Mouse (Mus musculus) G1E-ER4 (cell line): ENCODE measurements around the gene Il22ra2. TPM values are rescaled to one million over a fixed set of nuclear protein-coding genes. Genes with fewer than 3 reads are reported as not detected.

Experiments used
- GATA1 ChIP-seq: IDR thresholded peaks from one replicate; pipeline ENCODE4 v1.8.0; 2012; ENCODE audit warnings: low read length, inconsistent platforms
- polyA plus RNA-seq: library from polyadenylated mRNA; stranded (reverse); fragments of >175 nt; gene quantifications from 2 replicates; pipeline ENCODE4 v1.2.3, GENCODE M21; 2012

Il22ra2 gene
- polyA plus RNA-seq, 1 experiment, result not detected

GRCm38 (mm10) chr10:19645119-19645518, 23.3 kb downstream of the Il22ra2 start:
- no peak for TF ChIP-seq GATA1

- TF ChIP-seq GATA1, result no peak
Measured at GRCm38 (mm10) chr10:19657426-19657825, 35.6 kb downstream of the Il22ra2 start.

DNA sequence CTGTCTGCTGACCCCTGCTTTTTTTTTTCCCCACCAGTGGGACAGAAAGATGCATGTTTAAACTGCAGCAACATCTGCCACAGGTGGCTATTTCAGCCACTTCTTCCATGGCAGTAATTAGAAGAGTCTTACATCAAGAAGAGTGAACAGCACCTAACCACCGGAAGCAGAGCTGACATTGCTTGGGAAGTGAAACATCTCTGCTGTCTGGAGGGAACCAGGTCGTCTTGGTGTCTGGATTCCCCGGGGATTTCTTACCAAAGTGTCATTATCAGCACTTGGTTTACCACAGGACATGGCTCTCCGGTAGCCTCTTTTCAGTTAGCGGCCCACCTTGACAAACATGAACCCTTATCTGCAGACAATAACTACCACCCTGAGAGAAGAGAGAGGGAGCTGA, 38.2 kb downstream of the Il22ra2 start:
- TF ChIP-seq GATA1, result no peak

DNA sequence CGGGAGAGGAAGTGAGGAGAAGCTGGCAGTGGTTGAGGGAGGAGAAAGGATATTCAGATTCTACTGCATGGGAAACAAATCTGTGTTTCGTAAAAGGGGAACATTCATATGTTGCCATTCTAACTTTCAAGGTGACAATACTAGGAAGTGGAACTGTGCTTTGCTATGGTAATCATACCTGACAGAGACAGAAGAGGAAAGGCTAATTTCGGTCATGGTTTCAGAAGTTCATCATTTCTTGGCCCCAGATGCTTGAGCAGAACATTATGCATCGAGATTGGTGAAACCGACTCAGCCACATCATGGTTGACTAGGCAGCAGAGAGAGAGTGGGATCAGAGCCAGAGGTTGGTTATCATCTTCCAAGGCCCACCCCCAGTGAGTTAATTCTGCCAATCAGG, 47.2 kb downstream of the Il22ra2 start:
- no peak for TF ChIP-seq GATA1

- no peak for TF ChIP-seq GATA1
Measured at GRCm38 (mm10) chr10:19672015-19672414, 50.2 kb downstream of the Il22ra2 start.

- no peak for TF ChIP-seq GATA1
Measured at GRCm38 (mm10) chr10:19673146-19673545, 51.3 kb downstream of the Il22ra2 start.

Other genes with a start within 250 kb of the Il22ra2 start
- 1.5 and 1.7 TPM in 2 replicates for gene Ifngr1, start 30.0 kb upstream of the Il22ra2 start, polyA plus RNA-seq
- gene Il20ra, start 90.6 kb downstream of the Il22ra2 start, polyA plus RNA-seq, result not detected in 2 replicates
- gene Slc35d3, start 229.5 kb downstream of the Il22ra2 start, polyA plus RNA-seq, result not detected in 2 replicates